Mouse (Mus musculus) hindbrain, embryonic 14.5 days (tissue): ENCODE data around the gene Pla2g2d. TPM values are rescaled to one million over a fixed set of nuclear protein-coding genes. Genes with fewer than 3 reads are reported as not detected.

Source experiments
- ATAC-seq: fragments of 200-750 bp; cut with Nextera tagmentation; 2 replicates; pipeline ENCODE4 v1.8.0; 2017; ENCODE audit warnings: moderate number of reproducible peaks, mild to moderate bottlenecking, moderate TSS enrichment, moderate library complexity; ENCODE audit not compliant: low FRiP score
- DNase-seq: peaks from one replicate; pipeline ENCODE4 v3.0.0-alpha.2; 2015; ENCODE audit warnings: low spot score
- H3K27ac ChIP-seq: fragments of 300-500 bp; sonication (generic); 2 replicates; pipeline ENCODE4 v1.5.1; 2014; ENCODE audit warnings: mild to moderate bottlenecking, moderate library complexity
- H3K27me3 ChIP-seq: fragments of 300-500 bp; sonication (generic); 2 replicates; pipeline ENCODE4 v1.6.1; 2014; ENCODE audit warnings: mild to moderate bottlenecking, low read length, mixed read lengths; ENCODE audit not compliant: control insufficient read depth, insufficient read depth
- H3K36me3 ChIP-seq: fragments of 300-500 bp; sonication (generic); replicated peaks from 2 replicates; pipeline ENCODE4 v1.6.1; 2014; ENCODE audit not compliant: control insufficient read depth, insufficient read depth
- H3K4me1 ChIP-seq: fragments of 300-500 bp; sonication (generic); replicated peaks from 2 replicates; pipeline ENCODE4 v1.6.1; 2014; ENCODE audit warnings: antibody characterized with exemption, low read length, mixed read lengths; ENCODE audit not compliant: control insufficient read depth, insufficient read depth
- H3K4me2 ChIP-seq: fragments of 300-500 bp; sonication (generic); replicated peaks from 2 replicates; pipeline ENCODE4 v1.6.1; 2014; ENCODE audit warnings: mild to moderate bottlenecking, moderate library complexity
- H3K4me3 ChIP-seq: fragments of 300-500 bp; sonication (generic); replicated peaks from 2 replicates; pipeline ENCODE4 v1.5.1; 2014; ENCODE audit warnings: mild to moderate bottlenecking, low read length
- H3K9ac ChIP-seq: fragments of 300-500 bp; sonication (generic); 2 replicates; pipeline ENCODE4 v1.6.1; 2014
- H3K9me3 ChIP-seq: fragments of 300-500 bp; sonication (generic); 2 replicates; pipeline ENCODE4 v1.6.1; 2016; ENCODE audit warnings: low read length; ENCODE audit not compliant: control insufficient read depth
- WGBS: fragments of 180-500 bp; shearing (Covaris S2); extraction: QIAGEN DNeasy Blood & Tissue Kit; methylation state at CpG from one replicate; pipeline ENCODE4 v1.1.7; 2014; 5-methylcytosine and 5-hydroxymethylcytosine counted together
- polyA plus RNA-seq: library from polyadenylated mRNA; unstranded; fragments of >200 nt; fragmentation: Nextera tagmentation; extraction: Ambion mirVana; gene quantifications from 2 replicates; pipeline ENCODE4 v1.2.1, GENCODE M21; 2014

Pla2g2d gene
- polyA plus RNA-seq, 1 experiment from 2014 or later = 0.62 TPM

GRCm38 (mm10) chr4:138747851-138748250, 27.7 kb upstream of the Pla2g2d start:
- peaks cover 5% of the 10 kb centered on the region; the same call in 1 of the 2 replicates for H3K4me1 ChIP-seq
- no peaks in the 10 kb centered on the region for H3K36me3 ChIP-seq
- peak overlapping the region; percentile 38; the same call in 1 of the 2 replicates for H3K27ac ChIP-seq
- DNase-seq (no peak), ATAC-seq (peak; percentile 39; the same call in 1 of the 2 replicates)
- H3K9me3 ChIP-seq = no peaks in the 10 kb centered on the region
- no peak overlapping the region for H3K4me2 ChIP-seq
- no peak overlapping the region for H3K4me3 ChIP-seq
- WGBS = 54% methylated on average over 10 of the region's 10 CpGs
- H3K9ac ChIP-seq = no peak overlapping the region
- no peaks in the 10 kb centered on the region for H3K27me3 ChIP-seq

GRCm38 (mm10) chr4:138748369-138749072, 27.0 kb upstream of the Pla2g2d start:
- H3K4me3 ChIP-seq = no peak overlapping the region
- no peak overlapping the region for H3K4me2 ChIP-seq
- H3K36me3 ChIP-seq = no peaks in the 10 kb centered on the region
- no peaks in the 10 kb centered on the region for H3K9me3 ChIP-seq
- no peak overlapping the region for H3K9ac ChIP-seq
- 64% methylated on average over 8 of the region's 8 CpGs for WGBS
- no peak overlapping the region for H3K27ac ChIP-seq
- H3K27me3 ChIP-seq = no peaks in the 10 kb centered on the region
- DNase-seq = peak; percentile 78
- no peak for ATAC-seq
- H3K4me1 ChIP-seq = peaks cover 5% of the 10 kb centered on the region; the same call in 1 of the 2 replicates

GRCm38 (mm10) chr4:138752603-138753002, 22.9 kb upstream of the Pla2g2d start:
- H3K4me1 ChIP-seq = peaks cover 5% of the 10 kb centered on the region; the same call in 1 of the 2 replicates
- ATAC-seq (no peak), DNase-seq (no peak)
- 92% methylated on average over 6 of the region's 6 CpGs for WGBS
- H3K27me3 ChIP-seq = no peaks in the 10 kb centered on the region
- no peak overlapping the region for H3K4me3 ChIP-seq
- H3K27ac ChIP-seq = no peak overlapping the region
- H3K36me3 ChIP-seq = no peaks in the 10 kb centered on the region
- no peak overlapping the region for H3K4me2 ChIP-seq
- H3K9me3 ChIP-seq = no peaks in the 10 kb centered on the region
- H3K9ac ChIP-seq = no peak overlapping the region

- H3K27ac ChIP-seq = no peak overlapping the region
These were observed 21.9 kb upstream of the Pla2g2d start for GRCm38 (mm10) chr4:138753608-138754007.

GRCm38 (mm10) chr4:138754432-138754831, 21.1 kb upstream of the Pla2g2d start:
- Histone ChIP-seq H3K9ac (no peak overlapping the region), H3K27me3 (no peaks in the 10 kb centered on the region), H3K4me1 (no peaks in the 10 kb centered on the region), H3K9me3 (no peaks in the 10 kb centered on the region), H3K36me3 (no peaks in the 10 kb centered on the region), H3K4me3 (no peak overlapping the region), H3K4me2 (no peak overlapping the region), H3K27ac (no peak overlapping the region)
- WGBS = 85% methylated on average over 9 of the region's 9 CpGs
- ATAC-seq (no peak), DNase-seq (no peak)

More at GRCm38 (mm10) chr4:138753608-138754007, 21.9 kb upstream of the Pla2g2d start:
- Histone ChIP-seq H3K9me3 (no peaks in the 10 kb centered on the region), H3K9ac (no peak overlapping the region), H3K27me3 (no peaks in the 10 kb centered on the region), H3K4me2 (no peak overlapping the region), H3K36me3 (no peaks in the 10 kb centered on the region), H3K4me3 (no peak overlapping the region), H3K4me1 (no peaks in the 10 kb centered on the region)
- no peak for DNase-seq
- 86% methylated on average over 3 of the region's 3 CpGs for WGBS
- no peak for ATAC-seq

- Histone ChIP-seq H3K27me3 (no peaks in the 10 kb centered on the region), H3K9ac (no peak overlapping the region), H3K4me3 (no peak overlapping the region), H3K36me3 (no peaks in the 10 kb centered on the region), H3K9me3 (no peaks in the 10 kb centered on the region), H3K4me2 (no peak overlapping the region), H3K27ac (no peak overlapping the region), H3K4me1 (no peaks in the 10 kb centered on the region)
- no peak for DNase-seq
- ATAC-seq = no peak
- 50% methylated on average over 4 of the region's 4 CpGs for WGBS
These were observed 20.1 kb upstream of the Pla2g2d start for GRCm38 (mm10) chr4:138755439-138755838.

GRCm38 (mm10) chr4:138755983-138756382, 19.6 kb upstream of the Pla2g2d start:
- no peak overlapping the region for H3K4me3 ChIP-seq
- no peak overlapping the region for H3K9ac ChIP-seq
- no peaks in the 10 kb centered on the region for H3K9me3 ChIP-seq
- H3K36me3 ChIP-seq = no peaks in the 10 kb centered on the region
- H3K4me1 ChIP-seq = no peaks in the 10 kb centered on the region
- ATAC-seq (no peak), DNase-seq (no peak)
- H3K4me2 ChIP-seq = no peak overlapping the region
- no peak overlapping the region for H3K27ac ChIP-seq
- WGBS = 73% methylated on average over 11 of the region's 11 CpGs
- no peaks in the 10 kb centered on the region for H3K27me3 ChIP-seq

- ATAC-seq = no peak
- Histone ChIP-seq H3K9me3 (no peaks in the 10 kb centered on the region), H3K4me2 (no peak within 1 kb of the TSS), H3K36me3 (no peaks in the 10 kb centered on the region), H3K4me3 (no peak within 1 kb of the TSS), H3K27ac (no peak within 1 kb of the TSS), H3K4me1 (no peaks in the 10 kb centered on the region), H3K27me3 (no peaks in the 10 kb centered on the region), H3K9ac (no peak within 1 kb of the TSS)
- whole genome bisulfite sequencing = 50% methylated on average over 8 of the region's 8 CpGs
- DNase-seq = no peak
These were observed 18.1 kb upstream of the Pla2g2d start, which contains the start of gene Pla2g2f for GRCm38 (mm10) chr4:138757416-138757815. Pla2g2f (minus strand) TSS chr4:138757626.

GRCm38 (mm10) chr4:138762266-138762665, 13.3 kb upstream of the Pla2g2d start:
- WGBS = 76% methylated on average over 9 of the region's 9 CpGs
- no peaks in the 10 kb centered on the region for H3K36me3 ChIP-seq
- H3K27me3 ChIP-seq = no peaks in the 10 kb centered on the region
- H3K4me1 ChIP-seq = no peaks in the 10 kb centered on the region
- no peak overlapping the region for H3K9ac ChIP-seq
- H3K4me2 ChIP-seq = no peak overlapping the region
- no peak for DNase-seq
- no peak for ATAC-seq
- H3K27ac ChIP-seq = no peak overlapping the region
- H3K9me3 ChIP-seq = no peaks in the 10 kb centered on the region
- no peak overlapping the region for H3K4me3 ChIP-seq
